ENCODE assay signal across 13 mouse cellular contexts in the genomic region with DNA sequence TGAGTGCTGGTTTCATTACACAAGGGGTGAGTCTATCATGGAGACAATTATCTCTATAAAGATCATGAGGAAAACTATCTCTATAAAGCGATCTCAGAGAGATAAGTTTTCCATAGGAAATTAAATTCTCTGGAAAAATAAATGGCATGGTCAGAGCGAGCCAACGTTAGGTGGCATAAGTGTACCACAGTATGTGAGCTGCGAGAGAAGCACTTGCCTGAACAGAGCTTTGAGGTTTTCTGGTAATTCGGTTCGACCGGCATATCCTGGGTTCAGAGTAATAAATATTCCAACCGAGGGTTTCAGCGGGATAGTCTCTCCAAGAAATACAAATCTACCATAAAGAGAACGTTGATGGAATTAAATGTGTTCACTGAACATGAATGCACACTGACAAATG.
A peak's percentile ranks its signal among the peaks of the same experiment; 100 is the strongest.
DNase-seq lines count a peak whose midpoint lies in the region; ATAC-seq and TF ChIP-seq lines count a peak whose summit lies in the region.
"Had no signal": no experiment of that assay in that cellular context is flagged by ENCODE, and none has a peak within 500 bp of the region (broad histone marks: within the 10 kb centered on the region; RNA-seq: fewer than 3 reads in every experiment).

No protein-coding gene starts in this region.

- TF ChIP-seq POLR2A in cortical plate, adult 2 months (IDR thresholded peaks at IDR 0.05; ENCODE audit: extremely low read depth, insufficient read depth, low read length) = no peak

- H3K27me3 ChIP-seq in hindbrain, postnatal 0 days (ENCODE audit: insufficient read depth, low read length) = no peaks in the 10 kb centered on the region
- H3K27me3 ChIP-seq in hindbrain, embryonic 10.5 days (ENCODE audit: insufficient read depth, poor library complexity, severe bottlenecking) = no peaks in the 10 kb centered on the region
- H3K27me3 ChIP-seq: heart, embryonic 13.5 days had no signal

- H3K9ac ChIP-seq in hindbrain, postnatal 0 days (replicated peaks; ENCODE audit: low read length) = no peak overlapping the region
- H3K9ac ChIP-seq: heart, embryonic 13.5 days had no signal

- WGBS in hindbrain, postnatal 0 days = 62% methylated on average over 10 of the region's 10 CpGs
- 86% methylated on average over 10 of the region's 10 CpGs for WGBS in hindbrain, embryonic 10.5 days

- 0 out of 2 replicates have a peak overlapping the region, but pooled peaks have one; percentile 14 for H3K4me2 ChIP-seq in hindbrain, postnatal 0 days (ENCODE audit: low read depth, low read length)
- H3K4me2 ChIP-seq: heart, embryonic 13.5 days had no signal

- no peaks in the 10 kb centered on the region for H3K36me3 ChIP-seq in hindbrain, postnatal 0 days (ENCODE audit: insufficient read depth, low read length)
- H3K36me3 ChIP-seq in hindbrain, embryonic 10.5 days = no peaks in the 10 kb centered on the region
- H3K36me3 ChIP-seq: G1E; heart, embryonic 13.5 days had no signal

- no peaks in the 10 kb centered on the region for H3K9me3 ChIP-seq in hindbrain, postnatal 0 days (ENCODE audit: low read length)
- no peaks in the 10 kb centered on the region for H3K9me3 ChIP-seq in hindbrain, embryonic 10.5 days
- H3K9me3 ChIP-seq: G1E; heart, embryonic 13.5 days had no signal

- no peak overlapping the region for H3K27ac ChIP-seq in hindbrain, postnatal 0 days
- no peak overlapping the region for H3K27ac ChIP-seq in hindbrain, embryonic 10.5 days
- H3K27ac ChIP-seq in cortical plate, adult 2 months (ENCODE audit: insufficient read depth, low read length) = no peak overlapping the region
- H3K27ac ChIP-seq: heart, embryonic 13.5 days had no signal

- no peak overlapping the region for H3K4me3 ChIP-seq in hindbrain, postnatal 0 days (ENCODE audit: low read length)
- no peak overlapping the region for H3K4me3 ChIP-seq in hindbrain, embryonic 10.5 days
- no peak overlapping the region for H3K4me3 ChIP-seq in cortical plate, adult 2 months (ENCODE audit: insufficient read depth, low read length)
- H3K4me3 ChIP-seq: erythroblast, embryonic 14.5 days; heart, embryonic 13.5 days had no signal

- ATAC-seq in hindbrain, postnatal 0 days = no peak
- no peak for ATAC-seq in megakaryocyte, adult 5-6 weeks (ENCODE audit: poor library complexity, severe bottlenecking)
- ATAC-seq in megakaryocyte-erythroid progenitor cell, adult 5-6 weeks (replicated peaks; ENCODE audit: low FRiP score, low TSS enrichment, poor library complexity, severe bottlenecking) = no peak

- peak; percentile 62 for TF ChIP-seq CTCF in hindbrain, postnatal 0 days (IDR thresholded peaks at IDR 0.05; ENCODE audit: low read depth)
- peak; percentile 62 for TF ChIP-seq CTCF in cortical plate, adult 2 months (IDR thresholded peaks at IDR 0.05; ENCODE audit: extremely low read depth, insufficient read depth, low read length)

- H3K4me1 ChIP-seq in hindbrain, postnatal 0 days (ENCODE audit: insufficient read depth, low read length) = no peaks in the 10 kb centered on the region
- H3K4me1 ChIP-seq in hindbrain, embryonic 10.5 days (replicated peaks) = no peaks in the 10 kb centered on the region
- no peaks in the 10 kb centered on the region for H3K4me1 ChIP-seq in cortical plate, adult 2 months (ENCODE audit: control insufficient read depth, insufficient read depth, low read length)
- H3K4me1 ChIP-seq: heart, embryonic 13.5 days had no signal

- peak; percentile 66 for DNase-seq in hindbrain, postnatal 0 days (ENCODE audit: low spot score)
- DNase-seq in hindbrain, embryonic 10.5 days (ENCODE audit: low spot score) = no peak
- DNase-seq in right cerebral cortex, adult 18-20 months = peak; percentile 24
- no peak for DNase-seq in right cerebral cortex, postnatal 25 days
- peak; percentile 15 for DNase-seq in telencephalon, adult 2 months (ENCODE audit: low read depth, low spot score)
- DNase-seq: adrenal gland, postnatal 36 days; kidney, adult 8-10 months had no signal

Comparison
In these comparisons a context has a peak if more than half of its experiments do, and no peak if none do; other contexts are left out.
1. DNase-seq: peak in hindbrain, postnatal 0 days (single experiment), right cerebral cortex, adult 18-20 months (single experiment) and telencephalon, adult 2 months (single experiment); none in hindbrain, embryonic 10.5 days (single experiment) and right cerebral cortex, postnatal 25 days (single experiment).